Mouse (Mus musculus) hindbrain, embryonic 14.5 days (tissue): ENCODE data around the gene Rai14. TPM values are rescaled to one million over a fixed set of nuclear protein-coding genes. Genes with fewer than 3 reads are reported as not detected.

ENCODE experiments used
- ATAC-seq: fragments of 200-750 bp; cut with Nextera tagmentation; 2 replicates; pipeline ENCODE4 v1.8.0; 2017; ENCODE audit warnings: moderate number of reproducible peaks, mild to moderate bottlenecking, moderate TSS enrichment, moderate library complexity; ENCODE audit not compliant: low FRiP score
- DNase-seq: peaks from one replicate; pipeline ENCODE4 v3.0.0-alpha.2; 2015; ENCODE audit warnings: low spot score
- H3K27ac ChIP-seq: fragments of 300-500 bp; sonication (generic); 2 replicates; pipeline ENCODE4 v1.5.1; 2014; ENCODE audit warnings: mild to moderate bottlenecking, moderate library complexity
- H3K27me3 ChIP-seq: fragments of 300-500 bp; sonication (generic); 2 replicates; pipeline ENCODE4 v1.6.1; 2014; ENCODE audit warnings: mild to moderate bottlenecking, low read length, mixed read lengths; ENCODE audit not compliant: control insufficient read depth, insufficient read depth
- H3K36me3 ChIP-seq: fragments of 300-500 bp; sonication (generic); replicated peaks from 2 replicates; pipeline ENCODE4 v1.6.1; 2014; ENCODE audit not compliant: control insufficient read depth, insufficient read depth
- H3K4me1 ChIP-seq: fragments of 300-500 bp; sonication (generic); replicated peaks from 2 replicates; pipeline ENCODE4 v1.6.1; 2014; ENCODE audit warnings: antibody characterized with exemption, low read length, mixed read lengths; ENCODE audit not compliant: control insufficient read depth, insufficient read depth
- H3K4me2 ChIP-seq: fragments of 300-500 bp; sonication (generic); replicated peaks from 2 replicates; pipeline ENCODE4 v1.6.1; 2014; ENCODE audit warnings: mild to moderate bottlenecking, moderate library complexity
- H3K4me3 ChIP-seq: fragments of 300-500 bp; sonication (generic); replicated peaks from 2 replicates; pipeline ENCODE4 v1.5.1; 2014; ENCODE audit warnings: mild to moderate bottlenecking, low read length
- H3K9ac ChIP-seq: fragments of 300-500 bp; sonication (generic); 2 replicates; pipeline ENCODE4 v1.6.1; 2014
- H3K9me3 ChIP-seq: fragments of 300-500 bp; sonication (generic); 2 replicates; pipeline ENCODE4 v1.6.1; 2016; ENCODE audit warnings: low read length; ENCODE audit not compliant: control insufficient read depth
- WGBS: fragments of 180-500 bp; shearing (Covaris S2); extraction: QIAGEN DNeasy Blood & Tissue Kit; methylation state at CpG from one replicate; pipeline ENCODE4 v1.1.7; 2014; 5-methylcytosine and 5-hydroxymethylcytosine counted together
- polyA plus RNA-seq: library from polyadenylated mRNA; unstranded; fragments of >200 nt; fragmentation: Nextera tagmentation; extraction: Ambion mirVana; gene quantifications from 2 replicates; pipeline ENCODE4 v1.2.1, GENCODE M21; 2014

Gene Rai14
- polyA plus RNA-seq, 1 experiment from 2014 or later: 12.9 TPM

- H3K4me3 ChIP-seq: peak overlapping the region; percentile 83
- H3K36me3 ChIP-seq: no peaks in the 10 kb centered on the region
- ATAC-seq (peak; percentile 5; the same call in 1 of the 2 replicates), DNase-seq (no peak)
- peak overlapping the region; percentile 97 for H3K4me2 ChIP-seq
- H3K27me3 ChIP-seq: no peaks in the 10 kb centered on the region
- H3K27ac ChIP-seq: 0 out of 2 replicates have a peak overlapping the region, but pooled peaks have one; percentile 32
- no peaks in the 10 kb centered on the region for H3K9me3 ChIP-seq
- 0% methylated on average over 10 of the region's 10 CpGs for WGBS
- H3K9ac ChIP-seq: peak overlapping the region; percentile 81
- peaks cover 24% of the 10 kb centered on the region for H3K4me1 ChIP-seq
These were observed 698 bp upstream of the Rai14 start for GRCm38 (mm10) chr15:10715139-10715505.

GRCm38 (mm10) chr15:10713626-10714316, 653 bp downstream of the Rai14 start:
- DNase-seq (no peak), ATAC-seq (peak; percentile 55)
- Histone ChIP-seq H3K27me3 (no peaks in the 10 kb centered on the region), H3K9ac (peak overlapping the region; percentile 81), H3K4me3 (peak overlapping the region; percentile 83), H3K4me1 (peaks cover 24% of the 10 kb centered on the region), H3K9me3 (no peaks in the 10 kb centered on the region), H3K4me2 (peak overlapping the region; percentile 97), H3K27ac (peak overlapping the region; percentile 72), H3K36me3 (no peaks in the 10 kb centered on the region)
- WGBS: 0% methylated on average over 35 of the region's 35 CpGs

GRCm38 (mm10) chr15:10713181-10713625, 1.2 kb downstream of the Rai14 start:
- H3K4me3 ChIP-seq: peak overlapping the region; percentile 83
- no peaks in the 10 kb centered on the region for H3K9me3 ChIP-seq
- WGBS: 3% methylated on average over 13 of the region's 13 CpGs
- H3K4me2 ChIP-seq: peak overlapping the region; percentile 97
- no peaks in the 10 kb centered on the region for H3K27me3 ChIP-seq
- no peaks in the 10 kb centered on the region for H3K36me3 ChIP-seq
- peak overlapping the region; percentile 72; the same call in 1 of the 2 replicates for H3K27ac ChIP-seq
- peaks cover 24% of the 10 kb centered on the region for H3K4me1 ChIP-seq
- ATAC-seq (no peak), DNase-seq (no peak)
- H3K9ac ChIP-seq: peak overlapping the region; percentile 81

GRCm38 (mm10) chr15:10712288-10712687, 2.1 kb downstream of the Rai14 start:
- WGBS: 60% methylated on average over 3 of the region's 3 CpGs
- H3K9ac ChIP-seq: 0 out of 2 replicates have a peak overlapping the region, but pooled peaks have one; percentile 81
- ATAC-seq: no peak

GRCm38 (mm10) chr15:10711231-10711630, 3.2 kb downstream of the Rai14 start:
- no peak for DNase-seq
- Histone ChIP-seq H3K27me3 (no peaks in the 10 kb centered on the region), H3K4me2 (0 out of 2 replicates have a peak overlapping the region, but pooled peaks have one; percentile 97), H3K9me3 (no peaks in the 10 kb centered on the region), H3K36me3 (no peaks in the 10 kb centered on the region), H3K4me3 (no peak overlapping the region), H3K27ac (no peak overlapping the region), H3K4me1 (peaks cover 24% of the 10 kb centered on the region), H3K9ac (no peak overlapping the region)
- WGBS: 41% methylated on average over 6 of the region's 6 CpGs
- no peak for ATAC-seq

More at GRCm38 (mm10) chr15:10712288-10712687, 2.1 kb downstream of the Rai14 start:
- Histone ChIP-seq H3K4me1 (peaks cover 24% of the 10 kb centered on the region), H3K9me3 (no peaks in the 10 kb centered on the region), H3K4me3 (peak overlapping the region; percentile 83), H3K4me2 (peak overlapping the region; percentile 97), H3K27me3 (no peaks in the 10 kb centered on the region), H3K36me3 (no peaks in the 10 kb centered on the region), H3K27ac (no peak overlapping the region)
- DNase-seq: no peak

- WGBS: 87% methylated on average over 10 of the region's 10 CpGs
- Histone ChIP-seq H3K27me3 (no peaks in the 10 kb centered on the region), H3K4me3 (no peak overlapping the region), H3K9ac (no peak overlapping the region), H3K9me3 (no peaks in the 10 kb centered on the region), H3K4me1 (peaks cover 19% of the 10 kb centered on the region), H3K4me2 (no peak overlapping the region), H3K36me3 (no peaks in the 10 kb centered on the region), H3K27ac (no peak overlapping the region)
- DNase-seq (no peak), ATAC-seq (no peak)
These were observed 5.7 kb downstream of the Rai14 start for GRCm38 (mm10) chr15:10708591-10709272.

- DNase-seq (no peak), ATAC-seq (no peak)
- H3K4me1 ChIP-seq: peaks cover 6% of the 10 kb centered on the region; the same call in 1 of the 2 replicates
- no peaks in the 10 kb centered on the region for H3K36me3 ChIP-seq
- H3K27ac ChIP-seq: no peak overlapping the region
- H3K9me3 ChIP-seq: no peaks in the 10 kb centered on the region
- H3K4me3 ChIP-seq: no peak overlapping the region
- H3K4me2 ChIP-seq: no peak overlapping the region
- H3K9ac ChIP-seq: no peak overlapping the region
- 95% methylated on average over 6 of the region's 6 CpGs for WGBS
- H3K27me3 ChIP-seq: no peaks in the 10 kb centered on the region
These were observed 7.3 kb downstream of the Rai14 start for GRCm38 (mm10) chr15:10707109-10707508.

- ATAC-seq (no peak), DNase-seq (no peak)
- Histone ChIP-seq H3K4me2 (no peak overlapping the region), H3K36me3 (no peaks in the 10 kb centered on the region), H3K4me3 (no peak overlapping the region), H3K9ac (no peak overlapping the region), H3K9me3 (no peaks in the 10 kb centered on the region), H3K27me3 (no peaks in the 10 kb centered on the region), H3K27ac (no peak overlapping the region), H3K4me1 (peaks cover 6% of the 10 kb centered on the region; the same call in 1 of the 2 replicates)
- 79% methylated on average over 8 of the region's 8 CpGs for WGBS
These were observed 8.0 kb downstream of the Rai14 start for GRCm38 (mm10) chr15:10706414-10706813.

GRCm38 (mm10) chr15:10705752-10706151, 8.7 kb downstream of the Rai14 start:
- ATAC-seq (0 out of 2 replicates have a peak, but pooled peaks have one; percentile 15), DNase-seq (no peak)
- no peak overlapping the region for H3K27ac ChIP-seq
- no peak overlapping the region for H3K4me3 ChIP-seq
- H3K9me3 ChIP-seq: no peaks in the 10 kb centered on the region
- 61% methylated on average over 5 of the region's 5 CpGs for WGBS
- H3K4me2 ChIP-seq: no peak overlapping the region
- no peaks in the 10 kb centered on the region for H3K27me3 ChIP-seq
- H3K9ac ChIP-seq: no peak overlapping the region
- H3K4me1 ChIP-seq: no peaks in the 10 kb centered on the region
- no peaks in the 10 kb centered on the region for H3K36me3 ChIP-seq
